Mouse (Mus musculus) heart, adult 10 weeks (tissue): ENCODE data around the gene Sri. TPM values are rescaled to one million over a fixed set of nuclear protein-coding genes. Genes with fewer than 3 reads are reported as not detected.

ENCODE experiments used
- polyA plus RNA-seq: library from polyadenylated mRNA; stranded (reverse); fragments of 350-450 nt; fragmentation: Illumina TruSeq; extraction: RNeasy Lipid Tissue Mini Kit (QIAGEN cat#74804); gene quantifications from one replicate; pipeline ENCODE4 v1.2.3, GENCODE M21; 2014; ENCODE audit warnings: low read depth, low replicate concordance

The Sri gene
- polyA plus RNA-seq, result 63.1 TPM

DNA sequence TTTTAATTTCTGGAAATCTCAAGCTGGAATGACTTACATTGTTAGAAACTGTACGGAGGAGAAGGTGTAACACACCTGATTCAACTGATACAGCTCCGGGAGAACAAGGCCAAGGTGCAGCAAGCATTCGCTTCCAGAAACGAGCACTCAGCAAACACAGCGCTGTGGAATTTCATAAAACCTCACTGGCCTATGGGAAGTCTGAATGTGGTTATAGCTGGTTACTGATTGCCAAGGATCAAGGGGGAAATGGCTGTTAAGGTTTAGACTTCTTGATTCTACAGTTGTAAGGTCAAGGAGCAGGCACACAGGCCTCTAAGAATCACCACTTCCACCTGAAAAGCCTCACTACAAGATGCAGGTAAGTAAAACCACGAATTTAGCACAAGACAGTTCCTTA, at the start of gene Sri:
Gene Sri, plus strand, starts transcription at position 224 of the 400 bp plus-strand sequence.

Other genes starting within 250 kb of the Sri start
- gene Steap4, start 85.6 kb upstream of the Sri start, polyA plus RNA-seq, result 33.8 TPM